Mouse (Mus musculus) left cerebral cortex, adult 2 months (tissue): ENCODE data around the gene Kpna4. TPM values are rescaled to one million over a fixed set of nuclear protein-coding genes. Genes with fewer than 3 reads are reported as not detected.

Experiments used
- DNase-seq, 2 experiments: peaks; one replicate each; pipeline ENCODE4 v3.0.0; 2021 to 2022; ENCODE audit warnings: low spot score in 2 of 2, mixed read lengths in 1 of 2; ENCODE audit errors: extremely low spot score in 1 of 2
- H3K27ac ChIP-seq: fragments of 200-600 bp; 2 replicates; pipeline ENCODE4 v1.8.1; 2022
- H3K4me3 ChIP-seq: fragments of 200-600 bp; 2 replicates; pipeline ENCODE4 v1.8.1; 2022
- CTCF ChIP-seq: fragments of 200-600 bp; IDR thresholded peaks from 2 replicates; pipeline ENCODE4 v1.8.1; 2022; ENCODE audit warnings: antibody characterized with exemption, mild to moderate bottlenecking, moderate library complexity
- intact Hi-C: fragments of 180-260 bp; cut with DNase I; formaldehyde crosslinking; loops from one replicate; pipeline ENCODE4 v1.15.1; 2025
- long read RNA-seq, 2 experiments: library from polyadenylated mRNA; stranded (forward); transcript quantifications; one replicate each; pipeline ENCODE4 v2.0.0; 2021; ENCODE audit warnings: borderline mapping rate in 2 of 2
- total RNA-seq, 2 experiments: library from RNA; stranded (reverse); gene quantifications; 2 replicates each; pipeline ENCODE4 v1.2.3; 2021

The Kpna4 gene
- 10 to 100 TPM; 66.2 to 72.9 TPM for total RNA-seq
- long read RNA-seq, experiment 1, full-length matches to known transcripts: 42 of 55 reads
- long read RNA-seq, experiment 1, partial matches to known transcripts: 4 of 55 reads
- long read RNA-seq, experiment 1, other reads (novel, unspliced or antisense): 9 of 55 reads
- long read RNA-seq, experiment 2, full-length matches to known transcripts: 31 of 38 reads
- long read RNA-seq, experiment 2, partial matches to known transcripts: 1 of 38 reads
- long read RNA-seq, experiment 2, other reads (novel, unspliced or antisense): 6 of 38 reads

DNA sequence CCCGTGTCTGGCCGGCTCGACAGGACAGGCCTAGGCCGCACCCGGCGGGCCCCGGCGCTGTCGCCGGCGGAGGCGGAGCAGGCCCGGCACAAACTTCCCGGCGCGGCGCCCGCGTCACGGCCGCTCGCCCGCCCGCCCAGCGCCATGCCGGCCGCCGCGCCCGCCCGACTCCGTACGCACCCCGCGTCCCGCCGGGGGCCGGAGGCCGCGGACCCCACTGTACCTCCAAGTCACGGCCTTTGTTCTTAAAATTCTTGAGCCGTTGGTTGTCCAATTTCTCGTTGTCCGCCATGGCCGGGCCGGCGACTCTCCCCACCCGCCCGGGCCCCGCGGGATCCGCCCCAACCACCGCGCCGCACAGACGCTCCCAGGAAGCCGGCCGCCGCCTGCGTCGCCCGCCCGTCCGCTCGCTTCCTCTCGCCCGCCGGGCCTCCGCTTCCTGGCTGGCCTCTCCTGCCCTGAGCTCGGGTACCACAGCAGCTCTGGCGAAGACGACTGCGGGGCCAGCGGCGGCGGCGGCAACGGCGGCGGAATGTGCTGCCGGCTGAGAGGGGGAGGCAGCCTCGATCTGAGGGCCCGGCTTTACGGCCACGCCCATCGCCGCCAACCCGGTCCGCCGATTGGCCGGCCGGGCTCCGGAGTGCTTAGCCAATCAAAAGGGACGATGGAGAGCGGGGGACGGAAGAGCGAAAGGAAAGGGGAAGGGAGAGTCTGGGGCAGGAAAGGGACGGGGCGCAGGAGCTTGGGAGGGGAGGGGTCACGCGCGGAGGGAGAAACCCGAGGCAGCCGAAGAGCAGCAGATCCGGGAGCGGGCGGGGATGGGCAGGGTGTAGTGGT is at the start of gene Kpna4:
Kpna4 (minus strand) TSS at position 605 of the 837 bp plus-strand sequence.
- intact Hi-C loops: loop anchor here (2.0 to 10.0 kb wide), 2 partner anchors 190 to 358 kb away; partner anchors contain the start of gene Ppm1l
- H3K27ac ChIP-seq: peak within 1 kb of the TSS; percentile 94
- no peak for TF ChIP-seq CTCF
- peak; percentile 95 for DNase-seq
- peak within 1 kb of the TSS; percentile 85 for H3K4me3 ChIP-seq

DNA sequence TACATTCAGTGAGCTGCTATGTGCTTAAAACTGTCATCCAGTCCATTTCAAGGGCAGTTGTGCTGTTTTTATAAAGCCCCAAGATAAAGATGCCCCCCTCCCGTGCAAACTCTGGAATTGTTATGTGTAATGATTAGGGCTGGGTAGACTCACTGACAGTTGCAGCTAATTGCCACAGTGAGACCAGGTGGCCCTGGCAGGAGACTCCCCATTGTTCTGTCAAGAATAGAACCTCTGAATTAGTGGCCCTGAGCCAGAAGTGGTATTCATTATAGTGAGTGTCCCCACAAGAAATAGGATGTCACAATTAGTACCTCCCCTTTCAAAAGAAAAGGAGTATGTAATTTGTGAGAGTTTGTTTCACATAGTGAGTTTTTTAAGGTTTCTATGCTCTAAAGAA is 48.3 kb upstream of the Kpna4 start:
- intact Hi-C loops: no loop called here
- no peak for TF ChIP-seq CTCF
- no peak overlapping the region for H3K27ac ChIP-seq
- H3K4me3 ChIP-seq: no peak overlapping the region
- DNase-seq: no peak

DNA sequence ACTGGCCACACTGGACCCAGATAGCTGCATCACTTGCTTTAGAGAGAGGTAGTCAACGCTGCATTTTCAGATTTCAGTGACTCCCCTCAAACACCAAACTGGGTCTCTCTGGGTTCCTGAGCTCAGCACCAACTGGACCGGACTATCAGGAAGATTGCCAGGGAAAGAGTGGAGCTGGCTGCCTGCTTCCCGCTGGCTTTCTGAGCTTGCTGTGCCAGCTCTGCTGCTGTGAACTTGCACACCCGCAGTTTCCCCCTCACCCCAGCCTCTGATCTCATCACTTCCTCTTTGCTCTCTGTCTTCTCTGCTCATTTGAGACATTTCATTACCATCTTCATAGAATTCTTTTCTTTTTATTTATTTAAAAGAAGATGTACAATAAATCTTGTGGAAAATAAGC is 44.2 kb upstream of the Kpna4 start:
- no peak overlapping the region for H3K4me3 ChIP-seq
- H3K27ac ChIP-seq: no peak overlapping the region
- intact Hi-C loops: no loop called here
- DNase-seq: no peak
- TF ChIP-seq CTCF: no peak

DNA sequence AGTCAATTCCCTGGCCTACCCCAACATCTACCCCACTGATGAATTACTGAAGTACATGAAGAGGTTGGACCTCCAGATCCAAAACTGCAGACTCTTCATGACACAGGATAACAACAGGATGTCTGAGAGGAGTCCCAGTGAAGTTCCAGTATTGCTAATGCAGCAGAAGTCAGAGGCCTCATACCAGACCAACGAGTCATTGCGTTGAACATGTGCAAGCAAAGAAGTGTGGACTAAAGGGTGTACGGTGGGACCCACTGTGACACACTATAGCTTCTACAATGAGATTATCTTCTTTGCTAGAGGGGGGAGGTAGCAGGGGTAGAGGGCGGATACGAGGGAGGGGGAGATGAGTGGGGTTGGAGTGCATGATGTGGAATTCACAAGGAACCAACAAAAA is 42.9 kb upstream of the Kpna4 start:
- intact Hi-C loops: no loop called here
- H3K4me3 ChIP-seq: no peak overlapping the region
- H3K27ac ChIP-seq: no peak overlapping the region
- TF ChIP-seq CTCF: no peak
- no peak for DNase-seq

DNA sequence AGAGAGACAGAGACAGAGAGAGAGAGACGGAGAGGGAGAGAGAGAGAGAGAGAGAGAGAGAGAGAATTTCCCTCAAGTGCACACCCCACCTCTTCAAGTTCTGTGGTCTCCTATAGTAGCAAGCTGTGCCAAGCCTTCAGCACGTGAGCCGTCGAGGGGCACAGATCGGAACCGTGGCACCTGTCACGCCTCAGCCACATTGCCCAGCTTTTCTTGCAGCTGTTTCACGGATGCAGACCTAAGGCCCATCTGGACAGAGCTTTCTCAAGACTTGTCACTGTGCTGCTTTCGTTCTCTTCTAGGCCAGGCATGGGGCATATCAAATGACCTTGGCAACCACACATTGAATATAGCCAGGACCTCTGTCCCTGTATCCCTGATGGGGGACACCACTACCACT is 41.8 kb upstream of the Kpna4 start:
- no peak overlapping the region for H3K4me3 ChIP-seq
- TF ChIP-seq CTCF: no peak
- DNase-seq: no peak
- intact Hi-C loops: no loop called here
- H3K27ac ChIP-seq: no peak overlapping the region

DNA sequence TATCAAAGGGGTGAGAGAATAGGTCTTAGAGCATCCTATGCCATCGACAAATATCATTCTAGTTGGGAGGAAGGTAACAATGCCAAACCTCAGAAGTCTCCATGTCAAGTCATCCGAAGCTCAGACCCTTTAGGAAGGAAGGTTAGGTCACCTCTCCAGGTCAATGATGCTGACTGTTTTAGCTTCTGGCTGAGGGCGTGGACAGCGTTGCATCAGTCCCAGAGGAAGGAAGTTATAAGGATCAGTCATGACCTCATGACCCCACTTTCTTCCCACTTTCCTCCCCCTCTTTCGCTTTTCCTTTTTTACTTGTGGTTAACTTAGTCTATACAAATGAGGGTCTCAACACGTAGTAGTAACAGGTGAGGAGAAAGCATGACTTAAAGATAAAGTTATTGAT is 36.1 kb upstream of the Kpna4 start:
- TF ChIP-seq CTCF: no peak
- Histone ChIP-seq H3K4me3 (no peak overlapping the region), H3K27ac (no peak overlapping the region)
- intact Hi-C loops: no loop called here
- no peak for DNase-seq

DNA sequence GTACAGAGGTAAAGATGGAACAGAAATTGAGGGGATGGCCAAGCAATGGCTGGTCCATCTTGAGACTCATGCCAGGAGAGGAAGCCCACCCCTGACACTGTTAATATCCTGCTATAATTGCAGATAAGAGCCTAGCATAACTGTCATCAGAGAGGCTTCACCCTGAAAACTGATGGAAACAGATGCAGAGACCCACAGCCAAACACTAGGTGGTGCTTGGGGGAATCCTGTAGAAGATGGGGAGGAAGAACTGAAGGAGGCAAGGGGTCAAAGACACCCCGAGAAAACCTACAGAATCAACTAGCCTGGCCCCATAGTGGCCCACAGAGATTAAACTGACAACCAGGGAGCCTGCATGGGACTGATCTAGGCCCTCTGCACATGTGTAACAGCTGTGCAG is 33.5 kb upstream of the Kpna4 start:
- no peak for DNase-seq
- H3K27ac ChIP-seq: no peak overlapping the region
- intact Hi-C loops: no loop called here
- no peak overlapping the region for H3K4me3 ChIP-seq
- no peak for TF ChIP-seq CTCF

DNA sequence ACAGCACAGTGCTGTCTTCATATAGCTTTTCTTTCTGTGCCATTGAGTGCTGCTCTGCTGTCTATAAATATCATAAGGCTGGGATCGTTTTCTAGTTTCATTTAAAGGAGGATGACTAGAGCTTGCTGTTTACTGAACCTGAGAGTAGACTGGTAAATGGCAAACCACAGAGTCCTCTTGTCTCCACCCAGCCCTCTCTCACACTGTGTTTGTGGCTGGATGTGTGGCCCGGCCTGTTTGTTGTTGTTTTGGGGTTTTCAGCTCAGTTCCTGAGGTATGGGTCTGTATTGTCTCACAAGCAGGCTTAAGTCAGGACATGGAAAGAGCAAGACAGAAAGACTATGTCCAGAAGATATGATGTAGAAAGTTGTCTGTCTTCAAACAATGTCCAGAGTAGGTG is 32.6 kb upstream of the Kpna4 start:
- Histone ChIP-seq H3K4me3 (no peak overlapping the region), H3K27ac (no peak overlapping the region)
- no peak for DNase-seq
- intact Hi-C loops: no loop called here
- no peak for TF ChIP-seq CTCF

DNA sequence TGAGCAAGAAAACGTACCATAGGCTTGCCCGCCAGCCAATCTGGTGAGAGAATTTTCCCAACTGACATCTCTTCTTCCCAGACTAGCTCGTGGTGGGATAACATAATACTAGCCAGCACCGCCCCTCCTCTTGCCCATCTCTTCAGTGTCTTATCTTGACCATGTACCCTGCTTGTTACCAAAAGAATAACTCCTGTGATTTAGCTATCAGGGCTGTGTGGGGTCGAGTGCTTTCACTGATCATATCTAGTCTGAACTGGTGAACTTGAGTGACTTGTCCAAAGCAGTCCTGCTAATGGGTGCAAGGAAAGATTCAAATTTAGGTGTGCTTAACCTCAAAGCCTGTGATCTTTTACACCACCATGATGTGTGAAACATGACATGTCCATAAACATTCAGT is 31.0 kb upstream of the Kpna4 start:
- no peak for DNase-seq
- Histone ChIP-seq H3K27ac (no peak overlapping the region), H3K4me3 (no peak overlapping the region)
- intact Hi-C loops: no loop called here
- no peak for TF ChIP-seq CTCF

DNA sequence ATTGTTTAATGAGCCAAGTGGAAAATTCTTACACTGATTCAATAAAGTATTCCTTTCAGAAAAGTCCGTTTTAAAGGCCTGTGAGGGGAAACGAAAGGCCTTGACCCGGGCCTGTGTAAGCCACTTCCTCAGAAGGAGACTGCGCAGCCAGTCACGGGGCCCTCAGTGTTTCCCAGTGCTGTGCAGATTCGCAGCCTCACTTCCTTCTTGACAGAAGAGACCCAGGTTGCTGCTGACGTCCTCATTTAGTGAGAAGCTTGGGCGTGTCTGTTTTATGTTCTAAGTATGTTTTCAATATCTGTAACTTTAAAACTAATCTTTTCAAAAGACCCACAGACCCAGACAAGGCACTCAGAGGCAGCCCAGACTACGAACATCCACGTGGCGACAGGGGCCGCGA is 29.6 kb upstream of the Kpna4 start:
- TF ChIP-seq CTCF: no peak
- intact Hi-C loops: no loop called here
- Histone ChIP-seq H3K27ac (no peak overlapping the region), H3K4me3 (no peak overlapping the region)
- no peak for DNase-seq

DNA sequence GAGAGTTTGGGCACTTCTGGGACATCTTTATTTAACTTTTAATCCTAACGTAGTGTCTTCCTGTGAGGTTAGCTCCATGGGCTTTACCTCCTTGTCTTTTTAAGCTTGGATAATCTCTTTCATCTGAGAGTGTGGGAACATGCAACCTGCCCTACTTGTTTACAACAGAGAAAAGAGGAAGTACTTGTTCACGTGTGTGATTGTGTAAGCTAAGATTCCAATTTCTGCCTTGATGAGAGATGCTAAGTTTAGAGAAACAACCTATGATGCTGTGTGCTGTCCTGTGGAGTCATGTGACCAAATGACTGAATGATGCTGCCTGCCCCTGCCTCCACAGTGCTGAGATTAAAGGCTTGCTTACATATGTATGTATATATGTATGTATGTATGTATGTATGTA is 27.8 kb upstream of the Kpna4 start:
- Histone ChIP-seq H3K4me3 (no peak overlapping the region), H3K27ac (no peak overlapping the region)
- TF ChIP-seq CTCF: no peak
- intact Hi-C loops: no loop called here
- DNase-seq: no peak

DNA sequence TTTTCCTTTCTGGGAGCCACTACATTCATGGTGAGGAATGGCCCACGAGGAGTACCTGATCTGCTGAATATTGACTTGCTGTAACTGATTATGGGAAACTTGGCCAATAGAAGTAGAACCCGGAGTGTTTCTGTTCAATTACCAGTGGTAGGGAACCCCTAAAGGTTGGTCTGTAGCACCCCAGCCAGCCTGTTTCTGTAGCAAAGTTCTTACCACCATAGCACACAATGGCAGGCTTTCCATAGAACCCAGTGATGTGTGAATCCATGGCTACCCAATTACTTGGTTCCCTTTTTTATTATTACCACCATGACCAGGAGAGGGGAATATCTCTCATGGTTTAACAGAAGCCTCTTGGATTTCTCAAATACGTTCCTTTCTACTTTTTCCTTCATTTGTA is 24.0 kb upstream of the Kpna4 start:
- H3K4me3 ChIP-seq: no peak overlapping the region
- intact Hi-C loops: no loop called here
- DNase-seq: no peak
- H3K27ac ChIP-seq: no peak overlapping the region
- TF ChIP-seq CTCF: no peak
